Mouse (Mus musculus) myocyte (in vitro differentiated cells): ENCODE data around the gene Itga11. TPM values are rescaled to one million over a fixed set of nuclear protein-coding genes. Genes with fewer than 3 reads are reported as not detected.

Source experiments
- H3K27me3 ChIP-seq: one replicate; pipeline ENCODE4 v1.6.1; 2011; ENCODE audit not compliant: control insufficient read depth, insufficient read depth, insufficient read length
- H3K36me3 ChIP-seq: one replicate; pipeline ENCODE4 v1.6.1; 2011; ENCODE audit not compliant: control insufficient read depth, insufficient read depth
- H3K4me2 ChIP-seq: one replicate; pipeline ENCODE4 v1.6.1; 2011; ENCODE audit warnings: low read depth, control low read depth
- H3K4me3 ChIP-seq: one replicate; pipeline ENCODE4 v1.5.1; 2011; ENCODE audit warnings: mild to moderate bottlenecking, control low read depth, moderate library complexity
- H3K79me2 ChIP-seq: one replicate; pipeline ENCODE4 v1.6.1; 2011; ENCODE audit not compliant: control insufficient read depth, insufficient read depth
- H3ac ChIP-seq: one replicate; pipeline ENCODE4 v1.6.1; 2011; ENCODE audit not compliant: control insufficient read depth, insufficient read length
- CEBPB ChIP-seq: IDR thresholded peaks from 2 replicates; pipeline ENCODE4 v1.6.1; 2011; ENCODE audit warnings: mild to moderate bottlenecking, moderate library complexity; ENCODE audit not compliant: poor library complexity, insufficient read depth, severe bottlenecking
- E2F4 ChIP-seq: IDR thresholded peaks from one replicate; pipeline ENCODE4 v1.6.1; 2011; ENCODE audit warnings: mild to moderate bottlenecking, control low read depth, moderate library complexity; ENCODE audit not compliant: insufficient read depth
- MAX ChIP-seq: IDR thresholded peaks from one replicate; pipeline ENCODE4 v1.6.1; 2011; ENCODE audit warnings: low read depth, mild to moderate bottlenecking, control low read depth
- MYOD1 ChIP-seq, 3 experiments: IDR thresholded peaks; one replicate each; pipeline ENCODE4 v1.6.1; 2011; ENCODE audit warnings: control low read depth in 2 of 3, low read depth in 2 of 3, mild to moderate bottlenecking in 2 of 3, moderate library complexity in 1 of 3; ENCODE audit not compliant: insufficient read length in 2 of 3, control insufficient read depth in 1 of 3
- MYOG ChIP-seq, 3 experiments: IDR thresholded peaks; one replicate each; pipeline ENCODE4 v1.6.1; 2011; ENCODE audit warnings: control low read depth in 2 of 3, low read depth in 2 of 3, mild to moderate bottlenecking in 2 of 3; ENCODE audit not compliant: insufficient read length in 2 of 3, control insufficient read depth in 1 of 3, insufficient read depth in 1 of 3
- POLR2A ChIP-seq: IDR thresholded peaks from one replicate; pipeline ENCODE4 v1.6.1; 2011; ENCODE audit warnings: low read depth, mild to moderate bottlenecking, control low read depth, moderate library complexity; ENCODE audit not compliant: insufficient read length
- POLR2AphosphoS2 ChIP-seq: IDR thresholded peaks from one replicate; pipeline ENCODE4 v1.6.1; 2011; ENCODE audit warnings: low read depth, control low read depth; ENCODE audit not compliant: insufficient read length
- REST ChIP-seq: IDR thresholded peaks from one replicate; pipeline ENCODE4 v1.6.1; 2011; ENCODE audit warnings: mild to moderate bottlenecking, control low read depth, moderate library complexity; ENCODE audit not compliant: insufficient read depth, insufficient read length
- SRF ChIP-seq: IDR thresholded peaks from one replicate; pipeline ENCODE4 v1.6.1; 2011; ENCODE audit warnings: low read depth; ENCODE audit not compliant: control insufficient read depth, insufficient read length
- TCF12 ChIP-seq: IDR thresholded peaks from one replicate; pipeline ENCODE4 v1.6.1; 2011; ENCODE audit warnings: mild to moderate bottlenecking, control low read depth; ENCODE audit not compliant: poor library complexity, insufficient read depth, severe bottlenecking
- TCF3 ChIP-seq: IDR thresholded peaks from one replicate; pipeline ENCODE4 v1.6.1; 2011; ENCODE audit warnings: low read depth, control low read depth; ENCODE audit not compliant: insufficient read length
- USF1 ChIP-seq: IDR thresholded peaks from one replicate; pipeline ENCODE4 v1.6.1; 2011; ENCODE audit warnings: low read depth, mild to moderate bottlenecking, control low read depth, moderate library complexity
- polyA plus RNA-seq: library from polyadenylated mRNA; unstranded; fragments of >200 nt; fragmentation: generic; extraction: Trizol; gene quantifications from one replicate; pipeline ENCODE4 v1.2.1, GENCODE M21; 2012; ENCODE audit warnings: missing spikeins

The Itga11 gene
- polyA plus RNA-seq, 1 experiment, result 0.54 TPM

- H3K4me2 ChIP-seq, result no peak overlapping the region
- H3K4me3 ChIP-seq, result no peak overlapping the region
- H3K27me3 ChIP-seq, result no peaks in the 10 kb centered on the region
- TF ChIP-seq POLR2A (no peak), E2F4 (no peak), MAX (no peak), TCF3 (no peak), REST (no peak)
- H3K79me2 ChIP-seq, result no peaks in the 10 kb centered on the region
- H3ac ChIP-seq, result no peak overlapping the region
- no peaks in the 10 kb centered on the region for H3K36me3 ChIP-seq
Observed at GRCm38 (mm10) chr9:62763478-62763877, 85.9 kb downstream of the Itga11 start.

- Histone ChIP-seq H3K36me3 (no peaks in the 10 kb centered on the region), H3K4me2 (no peak overlapping the region), H3K4me3 (no peak overlapping the region), H3K27me3 (no peaks in the 10 kb centered on the region), H3K79me2 (no peaks in the 10 kb centered on the region), H3ac (no peak overlapping the region)
- no peak for TF ChIP-seq MYOG (IDR thresholded peaks at IDR 0.05; ENCODE audit: control insufficient read depth in 1 of 3, insufficient read depth in 1 of 3, insufficient read length in 2 of 3, low read depth in 2 of 3)
- no peak for TF ChIP-seq TCF3
- no peak for TF ChIP-seq E2F4
- TF ChIP-seq CEBPB, result no peak
- no peak for TF ChIP-seq SRF
- no peak for TF ChIP-seq TCF12
- TF ChIP-seq MYOD1 (IDR thresholded peaks at IDR 0.05; ENCODE audit: control insufficient read depth in 1 of 3, insufficient read length in 2 of 3, low read depth in 2 of 3), result no peak
- no peak for TF ChIP-seq REST
- no peak for TF ChIP-seq POLR2AphosphoS2
- TF ChIP-seq MAX, result no peak
- TF ChIP-seq USF1, result no peak
- no peak for TF ChIP-seq POLR2A
Observed at GRCm38 (mm10) chr9:62765346-62765745, 87.7 kb downstream of the Itga11 start.

GRCm38 (mm10) chr9:62767464-62767863, 89.8 kb downstream of the Itga11 start:
- TF ChIP-seq TCF12 (no peak), REST (no peak), SRF (no peak), MYOD1 (IDR thresholded peaks at IDR 0.05; ENCODE audit: control insufficient read depth in 1 of 3, insufficient read length in 2 of 3, low read depth in 2 of 3) (no peak), POLR2A (no peak), MYOG (IDR thresholded peaks at IDR 0.05; ENCODE audit: control insufficient read depth in 1 of 3, insufficient read depth in 1 of 3, insufficient read length in 2 of 3, low read depth in 2 of 3) (no peak), MAX (no peak), POLR2AphosphoS2 (no peak)
- Histone ChIP-seq H3K4me2 (no peak overlapping the region), H3K27me3 (no peaks in the 10 kb centered on the region)

GRCm38 (mm10) chr9:62768361-62768760, 90.7 kb downstream of the Itga11 start:
- no peak overlapping the region for H3K4me3 ChIP-seq
- no peaks in the 10 kb centered on the region for H3K27me3 ChIP-seq
- no peaks in the 10 kb centered on the region for H3K79me2 ChIP-seq
- no peak overlapping the region for H3ac ChIP-seq
- no peaks in the 10 kb centered on the region for H3K36me3 ChIP-seq
- no peak overlapping the region for H3K4me2 ChIP-seq
- TF ChIP-seq MYOG (IDR thresholded peaks at IDR 0.05; ENCODE audit: control insufficient read depth in 1 of 3, insufficient read depth in 1 of 3, insufficient read length in 2 of 3, low read depth in 2 of 3) (no peak), TCF3 (no peak), POLR2A (no peak), USF1 (no peak), TCF12 (no peak), POLR2AphosphoS2 (no peak), MAX (no peak), SRF (no peak), MYOD1 (IDR thresholded peaks at IDR 0.05; ENCODE audit: control insufficient read depth in 1 of 3, insufficient read length in 2 of 3, low read depth in 2 of 3) (no peak), CEBPB (no peak), REST (no peak), E2F4 (no peak)

More at GRCm38 (mm10) chr9:62767464-62767863, 89.8 kb downstream of the Itga11 start:
- Histone ChIP-seq H3K79me2 (no peaks in the 10 kb centered on the region), H3K36me3 (no peaks in the 10 kb centered on the region), H3ac (no peak overlapping the region), H3K4me3 (no peak overlapping the region)

GRCm38 (mm10) chr9:62772746-62773145, 95.1 kb downstream of the Itga11 start:
- Histone ChIP-seq H3K4me2 (no peak overlapping the region), H3K36me3 (no peaks in the 10 kb centered on the region), H3ac (no peak overlapping the region), H3K4me3 (no peak overlapping the region), H3K79me2 (no peaks in the 10 kb centered on the region), H3K27me3 (no peaks in the 10 kb centered on the region)
- TF ChIP-seq TCF12 (no peak), POLR2AphosphoS2 (no peak), SRF (no peak), CEBPB (no peak), REST (no peak), USF1 (no peak), MYOG (IDR thresholded peaks at IDR 0.05; ENCODE audit: control insufficient read depth in 1 of 3, insufficient read depth in 1 of 3, insufficient read length in 2 of 3, low read depth in 2 of 3) (no peak)
